Mouse (Mus musculus): Measurements from ENCODE around the gene Ttyh1. TPM values are rescaled to one million over a fixed set of nuclear protein-coding genes. Genes with fewer than 3 reads are reported as not detected.

Gene Ttyh1
- 0.54 and 0.83 TPM in 2 replicates for polyA plus RNA-seq (2016; fragmentation: Nextera tagmentation; extraction: Ambion mirVana)

GRCm38 (mm10) chr7:4119344-4119902, at the start of gene Ttyh1:
Gene Ttyh1 (plus strand): TSS chr7:4119408.
- H3K27ac ChIP-seq, result peak within 1 kb of the TSS; percentile 56; the same call in 1 of the 2 replicates

DNA sequence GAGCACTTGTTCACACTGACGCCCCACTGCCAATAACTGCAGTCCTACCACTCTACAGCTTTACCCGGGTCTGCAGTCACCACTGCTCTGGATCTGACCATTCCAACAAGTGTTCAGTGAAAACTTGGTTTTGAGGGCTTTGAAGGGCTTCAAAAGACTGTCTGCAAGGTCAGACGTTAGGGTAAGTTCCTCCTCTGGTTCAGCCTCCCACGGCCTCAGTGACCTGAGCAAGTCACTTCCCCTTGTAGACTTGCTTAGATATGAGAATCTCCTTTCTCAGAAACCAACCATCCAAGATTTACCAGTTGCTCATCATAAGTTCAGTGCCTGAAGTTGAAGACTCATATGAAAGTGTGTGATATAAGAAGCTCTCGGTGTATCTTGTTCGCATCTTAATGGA, 48.1 kb upstream of the Ttyh1 start:
- Histone ChIP-seq H3K4me1 (no peaks in the 10 kb centered on the region), H3K27ac (no peak overlapping the region), H3K36me3 (no peaks in the 10 kb centered on the region), H3K27me3 (ENCODE audit: insufficient read depth, poor library complexity, severe bottlenecking) (no peaks in the 10 kb centered on the region), H3K9me3 (no peaks in the 10 kb centered on the region), H3K4me3 (no peak overlapping the region)
- DNase-seq (ENCODE audit: low spot score), result no peak
- WGBS, result 80% methylated on average over 6 of the region's 6 CpGs

More at GRCm38 (mm10) chr7:4119344-4119902, at the start of gene Ttyh1:
- H3K9me3 ChIP-seq, result 0 out of 2 replicates have a peak, but pooled peaks cover 4% of the 10 kb centered on the region
- no peak for DNase-seq (ENCODE audit: low spot score)
- H3K36me3 ChIP-seq, result no peaks in the 10 kb centered on the region
- peaks cover 6% of the 10 kb centered on the region for H3K4me1 ChIP-seq
- H3K27me3 ChIP-seq (ENCODE audit: insufficient read depth, poor library complexity, severe bottlenecking), result peaks cover 62% of the 10 kb centered on the region
- peak within 1 kb of the TSS; percentile 61 for H3K4me3 ChIP-seq
- 2% methylated on average over 37 of the region's 37 CpGs for WGBS

DNA sequence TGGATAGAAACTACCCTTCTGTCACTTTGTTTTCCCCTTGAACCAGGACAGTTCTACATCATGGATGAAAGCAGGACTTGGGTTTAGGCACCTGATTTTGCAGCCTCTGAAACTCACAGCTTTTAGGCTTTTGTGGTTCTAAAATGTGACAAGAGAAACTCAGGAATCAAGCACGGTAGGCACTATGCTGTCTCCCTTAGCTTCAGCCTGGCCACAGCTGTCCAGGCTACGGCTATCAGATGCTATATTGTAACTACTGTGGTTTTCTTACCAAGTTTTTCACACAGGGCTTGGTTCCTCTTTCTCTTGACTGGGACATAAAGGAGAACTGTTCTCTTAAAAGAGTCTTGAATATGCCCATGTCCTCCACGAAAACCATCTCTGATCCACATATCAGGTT, 46.1 kb upstream of the Ttyh1 start:
- Histone ChIP-seq H3K36me3 (no peaks in the 10 kb centered on the region), H3K9me3 (no peaks in the 10 kb centered on the region)
- 74% methylated on average over 3 of the region's 3 CpGs for WGBS

GRCm38 (mm10) chr7:4079511-4079910, 39.7 kb upstream of the Ttyh1 start:
- H3K36me3 ChIP-seq, result no peaks in the 10 kb centered on the region
- no peak overlapping the region for H3K4me3 ChIP-seq
- no peak overlapping the region for H3K27ac ChIP-seq
- WGBS, result 75% methylated on average over 7 of the region's 7 CpGs
- H3K27me3 ChIP-seq (ENCODE audit: insufficient read depth, poor library complexity, severe bottlenecking), result no peaks in the 10 kb centered on the region
- no peaks in the 10 kb centered on the region for H3K4me1 ChIP-seq
- H3K9me3 ChIP-seq, result no peaks in the 10 kb centered on the region
- no peak for DNase-seq (ENCODE audit: low spot score)

More for the DNA sequence above, 46.1 kb upstream of the Ttyh1 start:
- no peak for DNase-seq (ENCODE audit: low spot score)
- Histone ChIP-seq H3K4me3 (no peak overlapping the region), H3K4me1 (no peaks in the 10 kb centered on the region), H3K27ac (no peak overlapping the region), H3K27me3 (ENCODE audit: insufficient read depth, poor library complexity, severe bottlenecking) (no peaks in the 10 kb centered on the region)

DNA sequence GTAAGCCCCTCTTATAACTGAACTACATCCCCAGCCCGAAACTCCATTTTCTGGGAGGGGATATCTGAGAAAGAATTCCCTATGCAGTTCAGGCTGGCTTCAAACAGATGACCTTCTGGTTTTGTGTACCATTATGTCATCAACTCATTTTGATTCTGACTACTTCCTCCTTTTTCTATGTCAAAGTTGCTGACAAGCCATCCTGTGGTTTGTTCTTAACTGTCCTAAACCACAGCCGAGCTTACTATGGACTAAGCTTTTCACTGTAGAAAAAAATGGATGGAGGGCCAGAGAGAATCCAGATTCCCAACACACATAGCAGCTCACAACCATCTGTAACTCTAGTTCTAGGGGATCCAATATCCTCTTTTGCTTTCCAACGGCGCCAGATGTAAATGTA, 38.7 kb upstream of the Ttyh1 start:
- WGBS, result 80% methylated on average over 4 of the region's 4 CpGs
- Histone ChIP-seq H3K27me3 (ENCODE audit: insufficient read depth, poor library complexity, severe bottlenecking) (no peaks in the 10 kb centered on the region), H3K4me3 (no peak overlapping the region), H3K27ac (no peak overlapping the region), H3K9me3 (no peaks in the 10 kb centered on the region), H3K4me1 (no peaks in the 10 kb centered on the region), H3K36me3 (no peaks in the 10 kb centered on the region)
- no peak for DNase-seq (ENCODE audit: low spot score)

GRCm38 (mm10) chr7:4081706-4082105, 37.5 kb upstream of the Ttyh1 start:
- H3K9me3 ChIP-seq, result no peaks in the 10 kb centered on the region
- H3K27ac ChIP-seq, result no peak overlapping the region
- no peak for DNase-seq (ENCODE audit: low spot score)
- H3K36me3 ChIP-seq, result no peaks in the 10 kb centered on the region
- H3K4me3 ChIP-seq, result no peak overlapping the region
- no peaks in the 10 kb centered on the region for H3K4me1 ChIP-seq
- H3K27me3 ChIP-seq (ENCODE audit: insufficient read depth, poor library complexity, severe bottlenecking), result no peaks in the 10 kb centered on the region

- Histone ChIP-seq H3K36me3 (no peaks in the 10 kb centered on the region), H3K4me3 (no peak overlapping the region), H3K9me3 (no peaks in the 10 kb centered on the region), H3K4me1 (no peaks in the 10 kb centered on the region), H3K27me3 (ENCODE audit: insufficient read depth, poor library complexity, severe bottlenecking) (no peaks in the 10 kb centered on the region), H3K27ac (no peak overlapping the region)
- DNase-seq (ENCODE audit: low spot score), result no peak
- WGBS, result 41% methylated on average over 2 of the region's 2 CpGs
Measured at GRCm38 (mm10) chr7:4082804-4083203, 36.4 kb upstream of the Ttyh1 start.

- Histone ChIP-seq H3K27ac (no peak overlapping the region), H3K4me1 (no peaks in the 10 kb centered on the region), H3K36me3 (no peaks in the 10 kb centered on the region), H3K27me3 (ENCODE audit: insufficient read depth, poor library complexity, severe bottlenecking) (no peaks in the 10 kb centered on the region), H3K9me3 (no peaks in the 10 kb centered on the region), H3K4me3 (no peak overlapping the region)
- DNase-seq (ENCODE audit: low spot score), result no peak
- whole genome bisulfite sequencing, result 67% methylated on average over 6 of the region's 6 CpGs
Measured at GRCm38 (mm10) chr7:4084161-4084560, 35.0 kb upstream of the Ttyh1 start.

- no peak for DNase-seq (ENCODE audit: low spot score)
- no peaks in the 10 kb centered on the region for H3K36me3 ChIP-seq
- H3K4me1 ChIP-seq, result no peaks in the 10 kb centered on the region
- no peak overlapping the region for H3K4me3 ChIP-seq
- no peaks in the 10 kb centered on the region for H3K9me3 ChIP-seq
- H3K27me3 ChIP-seq (ENCODE audit: insufficient read depth, poor library complexity, severe bottlenecking), result no peaks in the 10 kb centered on the region
- H3K27ac ChIP-seq, result no peak overlapping the region
Measured at GRCm38 (mm10) chr7:4085562-4085961, 33.6 kb upstream of the Ttyh1 start.

DNA sequence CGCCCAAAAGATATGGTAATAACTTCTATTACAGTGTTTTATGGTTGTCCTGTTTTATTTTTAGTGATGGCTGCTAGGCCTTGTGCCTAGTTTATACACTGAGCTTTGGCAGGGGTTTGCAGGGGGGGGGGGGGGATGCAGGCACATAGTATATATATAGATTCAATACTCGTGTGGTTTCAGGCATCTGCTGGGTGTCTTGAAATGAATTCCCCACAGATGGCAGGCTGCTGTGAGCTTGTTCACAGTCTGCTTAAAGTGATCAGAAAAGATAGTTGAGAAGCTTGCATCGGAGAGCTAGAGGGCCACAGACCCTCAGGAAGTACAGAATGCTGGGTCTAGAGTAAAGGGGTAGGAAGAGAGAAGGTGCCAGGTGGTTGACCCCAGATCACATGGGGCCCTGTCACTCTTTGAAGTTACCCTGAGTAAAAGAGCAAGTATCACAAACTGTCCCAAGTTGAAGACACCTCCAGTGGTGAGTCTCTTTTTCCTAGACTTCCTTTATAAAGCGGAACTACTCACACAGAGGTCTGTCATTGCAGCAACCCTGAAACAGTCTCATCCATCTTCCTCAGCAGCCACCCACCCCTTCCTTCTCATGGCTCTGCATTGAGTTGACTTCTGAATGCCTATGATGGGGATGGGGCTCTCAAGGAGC, 31.8 kb upstream of the Ttyh1 start:
- Histone ChIP-seq H3K4me1 (peaks cover 6% of the 10 kb centered on the region), H3K27me3 (ENCODE audit: insufficient read depth, poor library complexity, severe bottlenecking) (no peaks in the 10 kb centered on the region), H3K9me3 (no peaks in the 10 kb centered on the region), H3K4me3 (no peak overlapping the region), H3K36me3 (no peaks in the 10 kb centered on the region), H3K27ac (no peak overlapping the region)
- WGBS, result 72% methylated on average over 4 of the region's 4 CpGs
- no peak for DNase-seq (ENCODE audit: low spot score)

DNA sequence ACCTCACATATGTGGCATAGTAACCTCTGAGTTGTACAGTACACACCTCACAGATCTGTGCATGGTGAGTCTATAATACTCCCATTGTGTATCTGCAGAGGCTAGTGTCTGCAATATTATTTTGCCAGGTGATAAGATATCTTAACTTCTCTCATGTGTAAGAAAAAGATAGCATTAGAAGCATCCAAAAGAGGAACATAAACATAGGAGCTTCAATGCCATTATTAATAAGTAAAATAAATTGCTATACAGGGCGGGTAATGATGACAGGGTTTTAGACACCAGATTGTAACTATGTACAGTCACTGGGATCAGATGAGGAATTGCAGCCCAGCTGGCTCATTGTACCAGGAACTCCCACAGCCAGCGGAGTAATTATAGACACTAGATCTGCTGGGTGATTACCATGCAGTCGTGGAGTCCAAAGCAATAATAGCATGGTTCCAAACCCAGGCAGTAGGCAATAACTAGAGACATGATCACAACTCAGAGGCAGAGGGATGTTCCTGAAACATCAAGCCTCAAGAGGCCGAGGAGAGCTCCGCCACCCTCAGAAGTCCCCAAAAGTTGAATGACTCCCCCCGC, 31.2 kb upstream of the Ttyh1 start:
- no peak for DNase-seq (ENCODE audit: low spot score)
- H3K4me1 ChIP-seq, result peaks cover 6% of the 10 kb centered on the region
- no peak overlapping the region for H3K4me3 ChIP-seq
- H3K27me3 ChIP-seq (ENCODE audit: insufficient read depth, poor library complexity, severe bottlenecking), result no peaks in the 10 kb centered on the region
- 76% methylated on average over 6 of the region's 6 CpGs for WGBS
- H3K9me3 ChIP-seq, result no peaks in the 10 kb centered on the region
- H3K27ac ChIP-seq, result no peak overlapping the region
- H3K36me3 ChIP-seq, result no peaks in the 10 kb centered on the region

DNA sequence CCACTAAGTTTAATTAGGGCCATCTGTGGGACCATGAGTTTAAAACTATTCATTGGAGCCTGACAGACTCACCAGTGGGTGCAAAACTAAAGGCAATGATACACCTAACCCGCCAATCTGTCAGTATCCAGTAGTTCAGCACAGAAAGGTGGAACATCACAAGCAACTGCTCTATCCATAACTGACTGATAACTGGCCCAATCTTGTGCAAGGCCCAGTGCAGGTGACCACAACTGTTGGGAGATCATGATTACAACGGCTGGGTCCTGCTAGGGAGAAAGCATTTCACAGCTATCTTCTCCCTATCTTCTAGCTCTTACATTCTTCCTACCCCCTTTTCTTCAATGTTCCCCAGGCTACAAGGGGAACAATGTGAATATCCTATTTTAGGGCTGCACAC, 30.5 kb upstream of the Ttyh1 start:
- Histone ChIP-seq H3K27me3 (ENCODE audit: insufficient read depth, poor library complexity, severe bottlenecking) (no peaks in the 10 kb centered on the region), H3K27ac (no peak overlapping the region), H3K4me3 (no peak overlapping the region), H3K9me3 (no peaks in the 10 kb centered on the region), H3K4me1 (peaks cover 6% of the 10 kb centered on the region), H3K36me3 (no peaks in the 10 kb centered on the region)
- WGBS, result 64% methylated on average over 2 of the region's 2 CpGs
- DNase-seq (ENCODE audit: low spot score), result no peak

DNA sequence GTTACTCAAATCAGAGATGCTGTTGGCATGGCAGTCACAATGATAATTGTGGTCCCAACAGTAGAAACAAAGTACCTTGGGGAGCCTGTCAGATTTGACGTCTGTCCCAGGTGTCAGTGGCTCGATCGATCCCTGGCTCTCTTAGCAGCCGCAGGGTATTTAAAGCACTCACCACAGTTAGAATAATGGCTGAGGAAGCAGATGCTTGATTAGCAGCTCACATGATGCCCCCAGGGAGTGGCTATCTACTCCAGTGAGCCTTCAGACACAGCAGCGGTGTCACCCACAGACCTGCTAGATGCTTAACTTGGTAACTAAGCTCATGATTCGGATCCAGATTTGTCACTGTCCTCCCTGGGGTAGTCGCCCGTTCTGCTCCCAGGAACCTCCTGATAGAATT, 28.0 kb upstream of the Ttyh1 start:
- no peak for DNase-seq (ENCODE audit: low spot score)
- peaks cover 6% of the 10 kb centered on the region for H3K4me1 ChIP-seq
- no peaks in the 10 kb centered on the region for H3K27me3 ChIP-seq (ENCODE audit: insufficient read depth, poor library complexity, severe bottlenecking)
- H3K9me3 ChIP-seq, result no peaks in the 10 kb centered on the region
- no peak overlapping the region for H3K4me3 ChIP-seq
- 31% methylated on average over 8 of the region's 8 CpGs for WGBS
- no peaks in the 10 kb centered on the region for H3K36me3 ChIP-seq
- no peak overlapping the region for H3K27ac ChIP-seq
